Mouse (Mus musculus) MEL (cell line): ENCODE results near the gene Srebf2. TPM values are rescaled to one million over a fixed set of nuclear protein-coding genes. Genes with fewer than 3 reads are reported as not detected.
"Not testable (repeated sequence)": the region's sequence is repeated elsewhere in the genome, so short reads cannot be mapped to it uniquely, and the experiment has no call there.

Source experiments
- DNase-seq: peaks from one replicate; pipeline ENCODE4 v3.0.0; 2011; ENCODE audit warnings: low read depth, low spot score
- H3K27ac ChIP-seq: 2 replicates; pipeline ENCODE4 v1.5.1; 2012; ENCODE audit warnings: low read depth, mild to moderate bottlenecking, control low read depth, low read length, moderate library complexity; ENCODE audit not compliant: control insufficient read depth
- H3K27me3 ChIP-seq, 2 experiments: fragments of 150-350 bp in 1 of 2; sonication (generic) in 1 of 2; 2 replicates each; pipeline ENCODE4 v1.6.1; 2012; ENCODE audit warnings: low read length in 2 of 2, mild to moderate bottlenecking in 2 of 2, improper control_type of control experiment in 1 of 2, moderate library complexity in 1 of 2; ENCODE audit not compliant: insufficient read depth in 2 of 2, control insufficient read depth in 1 of 2
- H3K36me3 ChIP-seq, 2 experiments: 2 replicates each; pipeline ENCODE4 v1.6.1; 2012 to 2014; ENCODE audit warnings: low read length in 2 of 2, improper control_type of control experiment in 1 of 2, inconsistent platforms in 1 of 2, mild to moderate bottlenecking in 1 of 2; ENCODE audit not compliant: insufficient read depth in 2 of 2, control insufficient read depth in 1 of 2
- H3K4me1 ChIP-seq, 2 experiments: fragments of 150-350 bp in 1 of 2; sonication (generic) in 1 of 2; 2 replicates each; pipeline ENCODE4 v1.6.1; 2012; ENCODE audit warnings: low read length in 2 of 2, improper control_type of control experiment in 1 of 2, mild to moderate bottlenecking in 1 of 2; ENCODE audit not compliant: insufficient read depth in 2 of 2, control insufficient read depth in 1 of 2
- H3K4me3 ChIP-seq, 2 experiments: fragments of 150-350 bp in 1 of 2; sonication (generic) in 1 of 2; 2 replicates each; pipeline ENCODE4 v1.5.1; 2012; ENCODE audit warnings: low read depth in 2 of 2, low read length in 2 of 2, mild to moderate bottlenecking in 2 of 2, moderate library complexity in 2 of 2, control low read depth in 1 of 2, improper control_type of control experiment in 1 of 2; ENCODE audit not compliant: control insufficient read depth in 1 of 2, insufficient read depth in 1 of 2
- H3K79me2 ChIP-seq: 2 replicates; pipeline ENCODE4 v1.6.1; 2012; ENCODE audit warnings: mild to moderate bottlenecking, low read length, moderate library complexity; ENCODE audit not compliant: control insufficient read depth, poor library complexity, insufficient read depth
- H3K9ac ChIP-seq: 2 replicates; pipeline ENCODE4 v1.6.1; 2012; ENCODE audit warnings: low read depth, mild to moderate bottlenecking, control low read depth, low read length, moderate library complexity; ENCODE audit not compliant: control insufficient read depth, poor library complexity, severe bottlenecking
- H3K9me3 ChIP-seq: fragments of 150-350 bp; sonication (generic); replicated peaks from 2 replicates; pipeline ENCODE4 v1.6.1; 2012; ENCODE audit warnings: mild to moderate bottlenecking, low read length, improper control_type of control experiment, moderate library complexity; ENCODE audit not compliant: insufficient read depth
- BHLHE40 ChIP-seq: IDR thresholded peaks from 2 replicates; pipeline ENCODE4 v1.6.1; 2012; ENCODE audit warnings: low read depth, mild to moderate bottlenecking, inconsistent platforms, low read length, improper control_type of control experiment, borderline replicate concordance
- CTCF ChIP-seq, 3 experiments: IDR thresholded peaks in 2 of 3; conservative IDR thresholded peaks in 1 of 3; 2 replicates each; pipeline ENCODE4 v1.5.1; 2011 to 2012; ENCODE audit warnings: low read length in 3 of 3, low read depth in 2 of 3, mild to moderate bottlenecking in 2 of 3, improper control_type of control experiment in 1 of 3, inconsistent platforms in 1 of 3, mixed read lengths in 1 of 3, moderate library complexity in 1 of 3; ENCODE audit not compliant: control insufficient read depth in 1 of 3, insufficient read depth in 1 of 3, poor library complexity in 1 of 3, severe bottlenecking in 1 of 3
- GATA1 ChIP-seq: IDR thresholded peaks from 2 replicates; pipeline ENCODE4 v1.6.1; 2011; ENCODE audit warnings: low read depth, low read length, improper control_type of control experiment
- HCFC1 ChIP-seq: IDR thresholded peaks from 2 replicates; pipeline ENCODE4 v1.6.1; 2012; ENCODE audit warnings: low read depth, mild to moderate bottlenecking, inconsistent platforms, low read length, improper control_type of control experiment, moderate library complexity
- KAT2A ChIP-seq: conservative IDR thresholded peaks from 2 replicates; pipeline ENCODE4 v1.6.1; 2012; ENCODE audit warnings: low read depth, low read length, improper control_type of control experiment, inconsistent platforms
- MAFK ChIP-seq: IDR thresholded peaks from 2 replicates; pipeline ENCODE4 v1.6.1; 2011; ENCODE audit warnings: low read depth, mild to moderate bottlenecking, low read length, improper control_type of control experiment, borderline replicate concordance
- MAX ChIP-seq: IDR thresholded peaks from 2 replicates; pipeline ENCODE4 v1.6.1; 2011; ENCODE audit warnings: low read length, improper control_type of control experiment
- RAD21 ChIP-seq: IDR thresholded peaks from 2 replicates; pipeline ENCODE4 v1.6.1; 2011; ENCODE audit warnings: mild to moderate bottlenecking, low read depth, low read length, improper control_type of control experiment
- SMC3 ChIP-seq: IDR thresholded peaks from 2 replicates; pipeline ENCODE4 v1.6.1; 2011; ENCODE audit warnings: low read depth, low read length, improper control_type of control experiment
- TAL1 ChIP-seq: IDR thresholded peaks from 2 replicates; pipeline ENCODE4 v1.6.1; 2012; ENCODE audit warnings: mild to moderate bottlenecking, inconsistent platforms, low read length, moderate library complexity, mixed read lengths
- polyA plus RNA-seq, 2 experiments: library from polyadenylated mRNA; stranded (reverse) in 1 of 2; unstranded in 1 of 2; fragments of >175 nt in 1 of 2; fragments of >200 nt in 1 of 2; gene quantifications; 2 replicates each; pipeline versions ENCODE4 v1.2.1 to v1.2.4; 2012; ENCODE audit warnings: low replicate concordance in 2 of 2, low read depth in 1 of 2; ENCODE audit not compliant: insufficient read length in 2 of 2, insufficient read depth in 1 of 2, missing spikeins in 1 of 2
- total RNA-seq: library from RNA; depleted of rRNA; stranded (reverse); fragments of 300-350 nt; gene quantifications from 2 replicates; pipeline ENCODE4 v1.2.3, GENCODE M21; 2012

Gene Srebf2
- total and polyA plus RNA-seq, 3 experiments = 40.5 to 161 TPM; not detected in 1

- TF ChIP-seq HCFC1 = peak; percentile 59; the same call in 1 of the 2 replicates
- TF ChIP-seq MAFK = no peak
- no peak for TF ChIP-seq TAL1
- no peak for TF ChIP-seq KAT2A
- TF ChIP-seq MAX = peak; percentile 68
Measured at GRCm38 (mm10) chr15:82146770-82147610, at the start of gene Srebf2 (continued).

- Histone ChIP-seq H3K9me3 (no peaks in the 10 kb centered on the region), H3K4me3 (no peak overlapping the region), H3K4me1 (no peaks in the 10 kb centered on the region), H3K36me3 (no peaks in the 10 kb centered on the region), H3K27ac (no peak overlapping the region), H3K79me2 (no peaks in the 10 kb centered on the region), H3K9ac (no peak overlapping the region), H3K27me3 (peaks cover 8 to 17% of the 10 kb centered on the region in 2 experiments)
- peak; percentile 32 for DNase-seq
- TF ChIP-seq SMC3 = peak; percentile 70
- TF ChIP-seq BHLHE40 = no peak
- TF ChIP-seq CTCF (IDR thresholded peaks at IDR 0.05 in 2 of 3, conservative IDR thresholded peaks at IDR 0.05 in 1 of 3; ENCODE audit: control insufficient read depth in 1 of 3, insufficient read depth in 1 of 3, low read depth in 2 of 3, low read length in 3 of 3, poor library complexity in 1 of 3, severe bottlenecking in 1 of 3) = peak; percentile 66 to 74 (median 67)
- TF ChIP-seq RAD21 = peak; percentile 52
Measured at GRCm38 (mm10) chr15:82106953-82107555, 39.9 kb upstream of the Srebf2 start.

- no peak for TF ChIP-seq GATA1
- H3K4me1 ChIP-seq = no peaks in the 10 kb centered on the region
Measured at GRCm38 (mm10) chr15:82120544-82120943, 26.4 kb upstream of the Srebf2 start.

GRCm38 (mm10) chr15:82126690-82127089, 20.3 kb upstream of the Srebf2 start:
- H3K9ac ChIP-seq = peak overlapping the region; percentile 82
- not testable (repeated sequence) for H3K79me2 ChIP-seq, H3K9me3 ChIP-seq, DNase-seq, H3K27me3 ChIP-seq, H3K36me3 ChIP-seq, H3K27ac ChIP-seq
- H3K4me1 ChIP-seq = peaks cover 0 to 12% of the 10 kb centered on the region in 2 experiments; a peak in 1 of 4 replicates
- H3K4me3 ChIP-seq = peak overlapping the region in 1 of 2 experiments; percentile 70; a peak in 1 of 4 replicates

More at GRCm38 (mm10) chr15:82120544-82120943, 26.4 kb upstream of the Srebf2 start:
- Histone ChIP-seq H3K4me3 (no peak overlapping the region), H3K36me3 (no peaks in the 10 kb centered on the region), H3K27me3 (peaks cover 0 to 5% of the 10 kb centered on the region in 2 experiments; a peak in 3 of 4 replicates), H3K9ac (no peak overlapping the region), H3K79me2 (no peaks in the 10 kb centered on the region), H3K9me3 (no peaks in the 10 kb centered on the region), H3K27ac (no peak overlapping the region)
- DNase-seq = no peak
